Mouse (Mus musculus) cerebellum, adult (tissue): ENCODE data around the gene Mpnd.
A peak's percentile ranks its signal among the peaks of the same experiment; 100 is the strongest.

Experiments used
- ATAC-seq: cut with Nextera tagmentation; 2 replicates; pipeline ENCODE4 v1.9.2; 2017; ENCODE audit warnings: mild to moderate bottlenecking, moderate library complexity, mixed read lengths; ENCODE audit not compliant: insufficient number of reproducible peaks, low FRiP score, low TSS enrichment

Gene Mpnd

DNA sequence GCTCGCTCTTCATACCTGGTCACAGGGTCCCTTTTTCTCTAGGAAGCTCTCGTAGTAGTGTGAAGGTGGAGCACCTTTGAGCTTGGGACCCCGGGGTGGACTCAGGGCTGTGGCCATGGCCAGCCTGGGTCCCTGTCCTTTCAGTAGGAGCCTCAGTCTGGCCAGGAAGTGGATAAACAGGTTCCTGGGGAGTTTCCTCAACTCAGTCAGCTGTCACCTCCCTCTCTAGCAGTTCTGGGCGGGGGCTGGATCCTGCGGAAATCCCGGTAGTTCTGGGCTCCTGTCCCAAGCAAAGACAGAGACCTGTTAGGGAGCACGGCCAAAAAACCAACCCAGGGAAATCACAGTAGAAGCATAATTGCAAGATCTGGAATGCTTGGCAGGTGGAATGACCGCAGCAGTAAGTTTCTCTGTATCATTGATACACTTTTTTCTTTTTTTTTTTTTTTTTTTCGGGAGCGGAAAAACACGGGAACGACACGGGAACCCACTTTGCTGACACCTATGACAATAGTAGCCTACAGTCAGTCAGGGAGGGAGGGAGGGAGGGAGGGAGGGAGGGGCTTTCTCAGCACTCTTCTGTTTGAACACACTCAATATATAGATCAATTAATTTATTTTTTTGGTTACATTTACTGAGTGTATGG lies at the start of gene Mpnd, which contains the start of gene Stap2:
Gene Mpnd (plus strand): TSS at position 297 of the 647 bp plus-strand sequence.
Gene Stap2 (minus strand): TSS at position 170 of the 647 bp plus-strand sequence.
- ATAC-seq, result no peak

DNA sequence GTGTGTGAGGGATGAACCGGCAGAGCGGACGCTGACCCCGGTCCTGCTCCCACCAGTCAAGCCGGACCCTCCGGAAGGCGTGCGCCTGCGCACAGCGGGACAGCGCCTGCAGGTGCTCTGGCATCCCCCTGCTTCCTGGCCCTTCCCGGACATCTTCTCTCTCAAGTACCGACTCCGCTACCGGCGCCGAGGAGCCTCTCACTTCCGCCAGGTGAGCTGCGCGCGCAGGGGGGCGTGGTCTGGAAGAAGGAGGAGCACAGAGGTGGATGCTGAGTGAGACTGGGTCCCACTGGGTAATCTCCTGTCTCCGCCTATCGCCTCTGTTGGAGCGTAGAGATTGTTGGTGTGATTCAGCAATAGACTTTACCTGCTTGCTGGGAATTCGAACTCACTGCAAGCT lies 49.4 kb upstream of the Mpnd start:
- ATAC-seq, result peak; percentile 9; the same call in 1 of the 2 replicates

DNA sequence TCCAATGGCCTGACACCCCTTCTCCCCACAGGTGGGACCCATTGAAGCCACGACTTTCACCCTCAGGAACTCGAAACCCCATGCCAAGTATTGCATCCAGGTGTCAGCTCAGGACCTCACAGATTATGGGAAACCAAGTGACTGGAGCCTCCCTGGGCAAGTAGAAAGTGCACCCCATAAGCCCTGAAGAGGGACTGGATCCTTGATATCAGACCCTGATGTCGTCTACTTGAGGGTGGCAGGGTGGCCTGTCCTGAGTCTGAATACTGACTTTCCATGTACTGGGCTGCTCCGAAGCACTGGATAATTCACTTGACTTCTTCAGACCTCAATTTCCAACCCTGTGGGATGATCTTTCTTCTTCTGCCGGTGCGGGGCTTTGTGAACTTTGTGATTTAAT lies 48.9 kb upstream of the Mpnd start:
- ATAC-seq, result no peak

DNA sequence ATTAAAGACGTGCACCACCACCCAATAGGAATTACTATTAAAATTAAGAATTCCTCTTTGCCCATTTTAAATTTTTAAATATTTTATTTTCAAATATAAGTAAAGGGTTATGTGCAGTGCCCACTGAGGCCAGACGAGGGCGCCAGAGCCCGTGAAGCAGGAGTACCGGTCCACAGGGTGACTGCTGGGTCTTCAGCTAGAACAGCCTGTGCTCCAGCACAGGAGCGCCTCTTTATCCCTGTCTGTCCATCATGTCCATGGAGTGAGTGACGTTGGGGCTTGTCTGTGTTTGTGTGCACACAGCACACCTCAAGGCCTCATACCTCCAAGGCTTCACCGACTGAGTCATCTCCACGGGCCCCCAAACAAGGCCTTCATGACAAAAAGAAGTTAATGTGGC lies 48.3 kb upstream of the Mpnd start:
- no peak for ATAC-seq

DNA sequence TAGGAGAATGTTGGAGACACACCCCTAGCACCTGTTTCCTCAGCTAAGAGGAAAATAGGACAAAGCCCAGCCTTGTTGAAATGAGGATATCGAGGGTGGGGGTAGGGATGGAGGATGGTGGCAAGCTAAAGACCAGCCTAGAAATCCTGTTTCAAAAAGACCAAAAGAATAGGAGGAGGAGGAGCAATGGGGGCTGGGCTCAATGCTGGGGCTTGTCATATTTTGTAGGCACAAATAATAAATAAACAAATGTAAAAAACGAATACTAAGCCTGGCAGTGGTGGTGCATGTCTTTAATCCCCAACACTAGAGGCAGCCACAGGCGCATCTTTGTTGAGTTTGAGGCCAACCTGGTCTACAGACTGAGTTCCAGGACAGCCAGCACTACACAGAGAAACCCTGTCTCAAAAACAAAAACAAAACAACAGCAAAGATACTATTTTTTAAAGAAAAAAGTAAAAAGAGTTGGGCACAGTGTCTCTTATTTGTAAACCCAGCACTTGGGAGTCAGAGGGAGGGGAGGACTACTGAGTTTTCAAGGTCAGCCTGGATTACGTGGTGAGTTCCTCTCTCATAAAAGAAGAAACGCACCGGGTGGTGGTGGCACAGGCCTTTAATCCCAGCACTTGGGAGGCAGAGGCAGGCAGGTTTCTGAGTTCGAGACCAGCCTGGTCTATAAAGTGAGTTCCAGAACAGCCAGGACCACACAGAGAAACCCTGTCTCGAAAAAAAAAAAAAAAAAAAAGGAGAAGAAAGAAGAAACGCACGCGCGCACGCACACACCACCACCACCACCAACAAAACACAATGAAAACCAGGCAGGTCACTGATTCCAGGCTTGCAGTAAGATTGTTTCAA lies 47.6 kb upstream of the Mpnd start:
- ATAC-seq, result no peak

DNA sequence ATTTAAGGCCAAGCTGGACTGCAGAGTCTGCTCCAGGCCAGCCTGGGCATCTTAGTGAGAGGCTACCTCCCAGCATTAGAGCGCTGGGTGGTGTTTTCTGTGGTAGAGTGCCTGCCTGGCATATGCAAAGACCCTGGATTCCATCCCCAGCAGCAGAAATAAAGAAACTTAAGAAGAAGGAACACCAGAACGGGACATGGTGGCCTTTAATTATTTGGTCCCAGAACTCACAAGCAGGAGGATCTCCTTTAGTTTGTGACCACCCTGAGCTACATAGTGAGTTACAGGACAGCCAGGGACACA lies 47.0 kb upstream of the Mpnd start:
- no peak for ATAC-seq

DNA sequence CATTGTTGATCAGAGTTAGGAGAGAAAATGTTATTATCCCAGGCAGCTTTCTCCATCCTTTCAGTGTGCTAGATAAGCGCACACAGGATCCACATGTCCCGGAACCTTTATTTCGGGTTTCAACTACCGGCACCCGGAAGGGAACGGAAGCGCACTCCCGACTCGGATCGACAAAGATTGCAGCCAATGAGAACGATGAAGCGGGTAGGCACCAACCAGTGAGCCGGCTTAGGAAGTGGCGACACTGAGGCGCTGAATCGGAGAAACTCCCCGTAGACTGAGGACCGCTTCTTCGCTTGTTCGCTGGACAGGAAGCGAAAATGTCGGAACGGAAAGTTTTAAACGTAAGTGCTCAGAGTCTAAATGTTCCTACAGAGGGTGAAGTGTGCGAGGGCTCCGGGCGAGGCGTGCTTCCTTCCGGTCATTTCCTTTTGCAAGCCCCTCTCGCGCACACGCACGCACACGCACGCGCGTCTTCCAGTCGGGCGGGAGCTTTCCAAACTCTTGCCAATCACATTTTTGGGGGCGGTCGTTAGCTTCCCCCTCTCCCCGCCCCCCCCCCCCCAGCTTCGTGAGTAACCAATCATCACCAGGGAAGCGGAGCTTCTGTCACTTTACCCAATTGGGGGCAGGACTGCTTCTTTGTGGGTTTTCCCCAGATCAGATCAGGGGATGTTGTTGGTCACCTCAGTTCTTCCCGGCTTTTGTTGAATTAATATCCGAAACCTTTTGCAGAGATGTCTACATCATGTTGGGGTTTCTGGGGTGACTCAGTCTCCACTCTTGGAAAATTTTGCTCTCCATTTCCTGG lies 46.4 kb upstream of the Mpnd start, which contains the start of gene Yju2:
Gene Yju2 (plus strand): TSS at position 182 of the 811 bp plus-strand sequence.
- peak; percentile 85 for ATAC-seq

DNA sequence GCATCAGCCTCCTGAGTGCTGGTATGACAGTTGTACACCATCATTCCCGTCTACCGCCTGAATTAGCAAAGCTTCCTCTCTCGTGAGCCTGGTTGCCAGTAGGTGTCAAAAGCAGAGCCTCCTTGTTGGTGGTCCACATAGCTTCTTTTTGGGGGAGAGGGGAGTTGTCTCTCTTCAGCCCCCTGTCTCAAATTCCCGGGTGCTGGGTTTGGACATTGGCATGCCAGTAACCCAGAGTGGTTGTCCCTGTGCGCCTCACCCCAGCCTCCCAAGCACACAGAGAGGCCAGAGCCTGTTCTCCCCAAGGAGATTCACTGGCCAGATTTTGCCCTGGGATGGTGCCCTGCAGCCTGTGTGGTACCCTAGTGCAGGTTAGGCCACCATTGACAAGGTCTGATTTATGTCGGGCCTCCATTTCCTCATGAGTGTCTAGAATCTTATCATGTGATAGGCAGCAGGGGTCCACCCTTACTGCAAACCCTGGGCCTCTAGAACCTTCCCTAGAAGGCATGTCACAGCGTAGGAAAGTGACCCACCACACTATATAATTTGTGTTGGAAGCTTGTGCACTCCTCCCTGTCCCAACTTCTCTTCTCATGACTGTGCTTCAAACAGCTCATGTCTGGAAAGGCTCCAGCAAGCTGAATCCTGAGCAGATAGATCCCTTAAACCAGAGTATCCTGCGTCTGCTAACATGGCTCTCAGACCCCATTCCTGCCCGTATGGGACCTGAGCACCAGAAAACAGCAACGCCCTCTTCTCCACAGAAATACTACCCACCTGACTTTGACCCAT lies 45.4 kb upstream of the Mpnd start:
- no peak for ATAC-seq

DNA sequence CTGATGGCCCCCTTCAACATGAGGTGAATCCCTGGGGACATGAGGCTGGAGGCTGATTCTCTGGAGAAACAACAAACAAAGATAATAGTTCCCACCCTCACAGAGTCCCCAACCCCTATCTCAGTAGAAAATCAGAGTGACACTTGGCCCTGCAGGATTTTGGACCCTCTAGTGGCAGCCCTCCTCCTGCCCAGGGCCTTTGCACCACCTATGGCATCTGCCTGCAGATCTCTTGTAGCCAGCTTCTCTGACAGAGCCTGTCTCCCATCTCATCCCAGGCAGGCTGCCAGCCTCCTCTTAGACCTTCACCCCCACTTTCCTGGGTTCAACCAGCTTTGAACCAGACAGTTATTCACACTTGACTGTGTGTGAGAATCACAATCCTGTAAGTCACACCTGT lies 44.7 kb upstream of the Mpnd start:
- no peak for ATAC-seq

DNA sequence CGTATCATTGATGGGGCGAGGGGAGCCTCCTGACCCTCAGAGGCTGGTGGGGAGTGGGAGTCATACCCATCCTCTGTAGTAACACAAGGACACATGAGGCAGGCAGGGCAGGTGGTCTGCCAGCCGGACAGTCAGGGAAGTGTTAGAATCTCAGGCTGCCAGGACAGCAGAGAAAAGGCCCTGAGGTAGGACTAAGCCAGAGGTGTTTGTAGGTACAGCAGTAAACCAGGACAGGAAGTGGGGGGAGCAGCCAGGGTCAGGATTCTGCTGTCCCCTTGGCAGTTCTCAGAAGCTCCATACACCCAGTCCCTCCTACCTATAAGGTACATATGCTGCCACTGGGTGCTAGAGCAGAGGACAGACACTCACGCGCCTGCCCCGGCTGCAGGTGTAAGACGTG lies 43.9 kb upstream of the Mpnd start:
- ATAC-seq, result no peak

DNA sequence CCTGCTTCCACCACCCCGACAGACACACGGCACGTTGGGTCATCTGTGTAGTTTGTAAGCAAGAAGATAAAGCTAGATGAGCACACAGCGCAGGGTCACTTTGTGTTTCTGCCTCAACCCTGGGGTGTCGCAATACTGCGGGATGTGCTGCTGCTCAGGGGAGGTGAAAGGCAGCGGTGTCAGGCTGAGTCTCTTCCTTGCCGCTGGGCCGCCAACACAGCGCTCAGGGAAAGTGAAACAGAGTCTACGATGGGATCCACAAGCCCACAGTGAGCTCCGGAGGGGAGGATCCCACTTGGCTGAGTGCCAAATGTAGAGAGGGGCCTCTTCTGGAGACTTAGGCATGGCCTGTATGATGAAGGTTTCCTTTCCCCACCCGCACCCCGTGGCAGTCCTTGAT lies 42.3 kb upstream of the Mpnd start:
- no peak for ATAC-seq

DNA sequence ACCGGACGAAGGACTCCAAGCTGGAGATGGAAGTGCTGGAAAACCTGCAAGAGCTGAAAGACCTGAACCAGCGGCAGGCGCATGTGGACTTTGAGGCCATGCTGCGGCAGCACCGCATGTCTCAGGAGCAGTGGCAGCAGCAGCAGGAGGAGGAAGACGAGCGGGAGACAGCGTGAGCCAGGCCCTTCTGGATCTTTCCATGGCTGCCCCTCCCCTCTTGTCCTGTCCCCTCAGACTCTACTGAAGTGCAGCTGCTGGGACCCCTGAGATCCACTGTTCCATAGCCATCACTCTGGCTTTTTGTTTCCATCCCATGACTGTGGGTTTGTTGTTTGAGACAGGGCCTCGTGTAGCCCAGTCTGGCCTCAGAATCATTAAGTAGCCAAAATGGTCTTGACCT lies 41.0 kb upstream of the Mpnd start:
- no peak for ATAC-seq

DNA sequence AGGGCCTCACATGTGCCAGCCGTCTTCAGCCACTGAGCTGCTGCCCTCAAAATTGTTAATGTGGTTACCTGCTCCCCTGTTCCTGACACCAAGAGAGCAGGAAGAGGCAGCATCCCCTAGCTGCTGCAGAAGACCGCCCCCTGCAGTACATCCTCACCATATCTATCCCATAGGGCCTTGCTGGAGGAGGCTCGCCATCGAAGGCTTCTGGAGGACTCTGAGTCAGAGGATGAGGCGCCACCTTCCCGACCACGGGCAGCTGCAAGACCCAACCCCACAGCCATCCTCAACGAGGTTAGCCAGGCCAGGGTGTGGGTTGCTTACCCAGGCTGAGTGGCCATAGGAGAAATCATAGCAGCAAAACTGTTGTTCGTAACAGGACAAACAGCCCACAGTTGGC lies 40.5 kb upstream of the Mpnd start:
- ATAC-seq, result no peak

DNA sequence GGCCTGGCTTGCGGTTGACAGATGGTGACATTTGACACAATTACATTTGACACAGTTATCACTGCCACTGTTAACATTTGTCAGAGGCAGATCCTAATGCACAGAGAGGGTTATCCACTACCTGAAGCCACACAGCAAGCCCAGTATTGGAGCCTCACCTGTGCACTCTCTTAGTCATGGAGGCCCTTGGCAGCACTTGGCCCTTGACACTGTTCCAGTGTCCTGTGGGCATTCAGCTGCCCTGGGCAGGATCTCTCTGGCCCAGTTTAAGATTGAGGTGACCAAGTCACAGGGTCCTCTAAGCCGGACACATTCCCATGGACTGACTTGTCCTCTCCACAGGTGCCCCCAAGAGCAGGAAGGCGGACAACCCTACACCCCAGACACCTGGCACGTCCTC lies 38.3 kb upstream of the Mpnd start:
- ATAC-seq, result no peak

DNA sequence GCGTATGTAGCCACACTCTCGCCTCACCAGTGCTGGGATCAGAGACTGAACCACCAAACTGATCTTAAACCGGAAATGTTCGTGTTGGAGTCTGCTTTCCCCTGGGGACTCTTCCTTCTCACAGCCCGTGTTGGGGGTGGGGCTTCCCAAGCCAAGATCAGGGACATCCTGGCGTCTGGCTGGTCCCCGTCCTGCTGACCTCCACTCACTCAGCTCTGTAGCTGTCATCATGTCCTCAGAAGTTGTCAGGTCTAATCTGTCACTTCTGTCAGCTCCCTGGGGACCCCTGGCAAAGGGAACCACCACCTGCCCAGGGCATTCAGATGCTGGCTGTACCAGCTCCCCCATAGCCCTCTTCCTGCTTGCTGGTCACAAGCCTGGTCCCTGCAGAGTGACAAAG lies 37.3 kb upstream of the Mpnd start:
- ATAC-seq, result no peak

DNA sequence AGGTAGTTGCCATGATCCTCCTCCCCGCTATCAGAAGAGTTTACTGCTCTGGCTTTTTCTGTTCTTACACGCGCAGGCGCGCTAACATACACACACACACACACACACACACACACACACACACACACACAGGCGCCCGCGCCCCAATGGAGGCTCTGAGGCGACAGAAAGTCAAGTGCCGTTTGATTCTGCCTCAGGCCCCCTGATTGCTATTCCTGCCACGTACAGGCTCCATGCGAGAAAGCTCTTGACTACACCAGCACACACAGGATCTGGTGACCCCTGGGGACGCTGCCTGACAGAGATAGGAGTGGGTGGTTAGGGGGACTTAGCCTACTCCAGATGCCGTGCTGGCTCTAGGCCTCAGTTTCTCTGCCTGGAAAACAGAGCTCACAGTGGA lies 36.0 kb upstream of the Mpnd start:
- ATAC-seq, result no peak

DNA sequence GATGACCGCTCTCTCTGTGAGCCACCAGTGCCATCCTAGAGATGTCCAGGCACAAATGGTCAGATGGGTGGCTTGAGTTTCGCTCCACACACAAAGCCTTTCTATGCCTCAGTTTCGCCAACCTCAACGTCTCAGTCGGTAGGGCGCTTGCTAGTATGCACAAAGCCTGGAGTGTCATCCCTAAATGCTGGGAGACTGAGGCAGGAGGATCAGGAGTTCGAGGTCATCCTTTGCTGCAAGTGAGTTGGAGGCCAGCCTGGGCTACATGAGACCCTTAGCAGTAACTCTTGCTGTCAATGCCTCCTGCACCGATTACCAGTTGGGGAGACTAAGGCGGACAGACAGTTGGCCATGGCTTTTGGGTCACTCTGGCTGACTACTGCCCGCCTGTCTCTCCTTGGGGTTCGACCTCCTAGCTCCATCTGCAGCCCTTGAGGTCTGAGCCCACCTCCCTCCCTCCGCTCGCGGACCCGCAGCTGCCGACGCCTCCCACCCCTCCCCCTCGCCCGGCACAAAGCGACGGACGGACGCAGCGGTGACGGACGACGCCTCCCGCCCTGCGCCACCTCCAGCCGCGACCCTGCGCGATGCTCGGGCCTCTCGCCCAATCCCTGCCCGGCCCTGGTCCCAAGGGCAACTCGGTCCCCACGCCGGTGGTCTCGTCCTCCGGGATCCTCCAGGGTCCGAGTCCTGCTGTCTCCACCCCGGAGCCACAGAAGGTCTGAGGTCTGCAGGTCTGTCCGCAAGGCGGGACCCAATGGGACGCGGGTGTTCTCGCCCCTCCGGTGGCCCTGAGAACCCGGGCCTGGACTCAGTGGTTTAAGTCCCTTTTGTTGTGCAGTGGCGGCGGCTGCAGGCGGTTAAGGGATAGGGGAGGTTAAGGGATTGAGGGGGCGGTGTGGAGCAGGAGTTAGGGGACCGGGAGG lies 35.3 kb upstream of the Mpnd start, which contains the start of gene Shd:
Gene Shd (plus strand): TSS at position 502 of the 926 bp plus-strand sequence.
- 0 out of 2 replicates have a peak, but pooled peaks have one; percentile 36 for ATAC-seq

DNA sequence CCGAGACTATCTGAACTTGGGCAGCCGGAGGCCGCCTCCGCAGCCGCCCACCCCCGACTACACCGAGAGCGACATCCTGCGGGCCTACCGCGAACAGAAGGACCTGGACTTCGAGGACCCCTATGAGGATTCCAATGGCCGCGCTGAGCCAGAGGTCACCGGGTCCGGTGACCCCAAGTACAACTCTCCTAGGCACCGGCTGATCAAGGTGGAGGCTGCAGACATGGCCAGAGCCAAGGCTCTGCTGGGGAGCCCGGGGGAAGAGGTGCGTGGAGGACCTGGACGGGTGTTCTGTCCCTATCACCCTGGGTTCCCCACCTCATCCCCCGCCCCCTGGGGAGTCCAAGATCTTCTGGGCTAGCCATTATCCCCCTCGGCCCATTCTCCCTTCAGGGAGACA lies 34.1 kb upstream of the Mpnd start:
- ATAC-seq, result no peak

DNA sequence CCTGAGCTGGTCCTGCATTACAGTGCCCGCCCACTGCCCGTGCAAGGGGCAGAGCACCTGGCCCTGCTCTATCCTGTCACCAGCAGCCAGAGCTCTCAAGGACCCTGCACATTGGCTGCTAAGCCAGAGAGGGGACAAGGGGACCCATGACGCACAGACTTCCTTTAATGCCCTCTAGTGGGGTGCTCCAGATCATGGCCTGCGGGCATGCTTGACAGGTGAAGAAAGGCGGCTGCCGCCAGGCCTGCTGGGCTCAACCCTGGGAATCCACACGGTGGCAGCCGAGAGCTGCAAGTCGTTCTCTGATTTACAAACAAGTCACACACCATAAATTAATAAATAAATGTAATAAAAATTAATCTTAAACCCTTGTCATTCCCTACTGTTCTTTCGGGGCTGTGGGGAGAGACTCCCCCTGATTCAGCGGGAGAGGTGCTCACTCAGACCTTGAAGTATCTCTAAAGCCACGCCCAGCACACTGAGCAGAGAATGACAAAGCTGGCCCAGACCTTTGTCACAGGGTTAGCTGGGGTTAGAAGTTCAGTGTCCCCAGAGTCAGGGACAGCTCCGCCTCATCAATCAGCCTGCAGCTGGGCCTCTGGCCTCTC lies 29.2 kb upstream of the Mpnd start:
- ATAC-seq, result peak; percentile 54; the same call in 1 of the 2 replicates
